Mouse (Mus musculus) CH12.LX (cell line): ENCODE data around the gene Hkdc1.

ENCODE experiments used
- CTCF ChIP-seq, 2 experiments: IDR thresholded peaks in 1 of 2; conservative IDR thresholded peaks in 1 of 2; 2 replicates each; pipeline ENCODE4 v1.5.1; 2011 to 2012; ENCODE audit warnings: low read depth in 2 of 2, low read length in 2 of 2, improper control_type of control experiment in 1 of 2, inconsistent platforms in 1 of 2, mild to moderate bottlenecking in 1 of 2, moderate library complexity in 1 of 2
- EP300 ChIP-seq: IDR thresholded peaks from 2 replicates; pipeline ENCODE4 v1.6.1; 2011; ENCODE audit warnings: low read length, improper control_type of control experiment
- POLR2A ChIP-seq: IDR thresholded peaks from 2 replicates; pipeline ENCODE4 v1.6.1; 2011; ENCODE audit warnings: low read depth, mild to moderate bottlenecking, improper control_type of control experiment, low read length
- SIN3A ChIP-seq: IDR thresholded peaks from 2 replicates; pipeline ENCODE4 v1.6.1; 2012; ENCODE audit warnings: low read length, improper control_type of control experiment, inconsistent platforms

- TF ChIP-seq EP300 (no peak), CTCF (conservative IDR thresholded peaks at IDR 0.05 in 1 of 2, IDR thresholded peaks at IDR 0.05 in 1 of 2; ENCODE audit: low read depth in 2 of 2, low read length in 2 of 2) (no peak), POLR2A (no peak), SIN3A (no peak)
Observed at GRCm38 (mm10) chr10:62340991-62341390, 81.3 kb downstream of the Hkdc1 start.
